Mouse (Mus musculus): ENCODE results near the gene Slc25a21. TPM values are rescaled to one million over a fixed set of nuclear protein-coding genes. Genes with fewer than 3 reads are reported as not detected.
A peak's percentile ranks its signal among the peaks of the same experiment; 100 is the strongest.

Slc25a21 gene
- total and polyA plus RNA-seq, 2 experiments = 3.6 to 13.9 TPM

- H3K36me3 ChIP-seq (ENCODE audit: control insufficient read depth, insufficient read depth, low read length) = no peaks in the 10 kb centered on the region
- TF ChIP-seq CTCF (IDR thresholded peaks at IDR 0.05; ENCODE audit: low read depth, low read length) = no peak
- TF ChIP-seq POLR2A (IDR thresholded peaks at IDR 0.05; ENCODE audit: extremely low read depth, insufficient read depth, low read length) = no peak
- no peaks in the 10 kb centered on the region for H3K79me2 ChIP-seq (ENCODE audit: control insufficient read depth, insufficient read depth, low read length)
- WGBS = 33% methylated on average over 9 of the region's 9 CpGs
- H3K27ac ChIP-seq (replicated peaks; ENCODE audit: insufficient read depth, low read depth, low read length) = no peak overlapping the region
- no peak overlapping the region for H3K4me3 ChIP-seq (ENCODE audit: insufficient read depth, low read depth, low read length)
- no peak overlapping the region for H3K9ac ChIP-seq (ENCODE audit: low read depth, low read length)
- H3K27me3 ChIP-seq (ENCODE audit: control insufficient read depth, insufficient read depth, low read length) = no peaks in the 10 kb centered on the region
- peaks cover 7% of the 10 kb centered on the region for H3K4me1 ChIP-seq (ENCODE audit: control insufficient read depth, insufficient read depth, low read length)
- peak; percentile 47 for DNase-seq (ENCODE audit: extremely low read depth, low read depth, low spot score)
These were observed 291.5 kb downstream of the Slc25a21 start for GRCm38 (mm10) chr12:56905652-56906305.

GRCm38 (mm10) chr12:56905222-56905621 lies 292.1 kb downstream of the Slc25a21 start:
- no peak overlapping the region for H3K27ac ChIP-seq (replicated peaks; ENCODE audit: insufficient read depth, low read depth, low read length)
- no peak overlapping the region for H3K4me3 ChIP-seq (ENCODE audit: insufficient read depth, low read depth, low read length)
- H3K27me3 ChIP-seq (ENCODE audit: control insufficient read depth, insufficient read depth, low read length) = no peaks in the 10 kb centered on the region
- WGBS = 80% methylated on average over 7 of the region's 7 CpGs
- H3K4me1 ChIP-seq (ENCODE audit: control insufficient read depth, insufficient read depth, low read length) = peaks cover 7% of the 10 kb centered on the region
- TF ChIP-seq CTCF (IDR thresholded peaks at IDR 0.05; ENCODE audit: low read depth, low read length) (no peak), POLR2A (IDR thresholded peaks at IDR 0.05; ENCODE audit: extremely low read depth, insufficient read depth, low read length) (no peak)
- H3K9ac ChIP-seq (ENCODE audit: low read depth, low read length) = no peak overlapping the region
- no peak for DNase-seq (ENCODE audit: extremely low read depth, low read depth, low spot score)
- H3K79me2 ChIP-seq (ENCODE audit: control insufficient read depth, insufficient read depth, low read length) = no peaks in the 10 kb centered on the region
- no peaks in the 10 kb centered on the region for H3K36me3 ChIP-seq (ENCODE audit: control insufficient read depth, insufficient read depth, low read length)

GRCm38 (mm10) chr12:56902774-56903456 lies 294.4 kb downstream of the Slc25a21 start:
- no peak for TF ChIP-seq POLR2A (IDR thresholded peaks at IDR 0.05; ENCODE audit: extremely low read depth, insufficient read depth, low read length)
- TF ChIP-seq CTCF (IDR thresholded peaks at IDR 0.05; ENCODE audit: low read depth, low read length) = no peak
- Histone ChIP-seq H3K4me1 (ENCODE audit: control insufficient read depth, insufficient read depth, low read length) (peaks cover 7% of the 10 kb centered on the region), H3K36me3 (ENCODE audit: control insufficient read depth, insufficient read depth, low read length) (no peaks in the 10 kb centered on the region), H3K27me3 (ENCODE audit: control insufficient read depth, insufficient read depth, low read length) (no peaks in the 10 kb centered on the region), H3K79me2 (ENCODE audit: control insufficient read depth, insufficient read depth, low read length) (no peaks in the 10 kb centered on the region), H3K9ac (ENCODE audit: low read depth, low read length) (no peak overlapping the region), H3K27ac (replicated peaks; ENCODE audit: insufficient read depth, low read depth, low read length) (no peak overlapping the region), H3K4me3 (ENCODE audit: insufficient read depth, low read depth, low read length) (no peak overlapping the region)
- DNase-seq (ENCODE audit: extremely low read depth, low read depth, low spot score) = no peak
- 82% methylated on average over 8 of the region's 8 CpGs for WGBS

DNA sequence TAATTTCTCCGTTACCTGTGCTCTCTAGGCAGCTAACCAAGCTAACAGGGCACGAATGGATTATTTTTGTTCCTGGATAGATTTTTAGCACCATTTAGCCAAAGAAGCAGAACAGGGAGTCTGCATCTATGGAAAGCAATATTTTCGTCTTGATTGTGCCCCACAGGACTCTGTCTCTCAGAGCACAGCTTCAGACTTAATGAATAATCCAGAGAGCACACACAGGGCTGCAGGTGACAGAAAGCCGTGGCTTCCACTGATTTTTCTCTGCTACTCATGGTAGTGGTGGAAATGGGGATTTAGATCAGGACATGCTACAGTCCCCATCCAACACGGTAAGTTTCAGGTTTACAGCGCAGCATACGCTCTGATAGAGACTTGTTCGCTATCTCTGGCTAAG lies 299.3 kb downstream of the Slc25a21 start:
- H3K9ac ChIP-seq (ENCODE audit: low read depth, low read length) = no peak overlapping the region
- H3K4me1 ChIP-seq (ENCODE audit: control insufficient read depth, insufficient read depth, low read length) = peaks cover 4% of the 10 kb centered on the region; the same call in 1 of the 2 replicates
- H3K36me3 ChIP-seq (ENCODE audit: control insufficient read depth, insufficient read depth, low read length) = no peaks in the 10 kb centered on the region
- H3K27me3 ChIP-seq (ENCODE audit: control insufficient read depth, insufficient read depth, low read length) = no peaks in the 10 kb centered on the region
- 69% methylated on average over 8 of the region's 8 CpGs for WGBS
- peak; percentile 11 for DNase-seq (ENCODE audit: extremely low read depth, low read depth, low spot score)
- TF ChIP-seq CTCF (IDR thresholded peaks at IDR 0.05; ENCODE audit: low read depth, low read length) (no peak), POLR2A (IDR thresholded peaks at IDR 0.05; ENCODE audit: extremely low read depth, insufficient read depth, low read length) (no peak)
- H3K27ac ChIP-seq (replicated peaks; ENCODE audit: insufficient read depth, low read depth, low read length) = no peak overlapping the region
- no peaks in the 10 kb centered on the region for H3K79me2 ChIP-seq (ENCODE audit: control insufficient read depth, insufficient read depth, low read length)
- no peak overlapping the region for H3K4me3 ChIP-seq (ENCODE audit: insufficient read depth, low read depth, low read length)

DNA sequence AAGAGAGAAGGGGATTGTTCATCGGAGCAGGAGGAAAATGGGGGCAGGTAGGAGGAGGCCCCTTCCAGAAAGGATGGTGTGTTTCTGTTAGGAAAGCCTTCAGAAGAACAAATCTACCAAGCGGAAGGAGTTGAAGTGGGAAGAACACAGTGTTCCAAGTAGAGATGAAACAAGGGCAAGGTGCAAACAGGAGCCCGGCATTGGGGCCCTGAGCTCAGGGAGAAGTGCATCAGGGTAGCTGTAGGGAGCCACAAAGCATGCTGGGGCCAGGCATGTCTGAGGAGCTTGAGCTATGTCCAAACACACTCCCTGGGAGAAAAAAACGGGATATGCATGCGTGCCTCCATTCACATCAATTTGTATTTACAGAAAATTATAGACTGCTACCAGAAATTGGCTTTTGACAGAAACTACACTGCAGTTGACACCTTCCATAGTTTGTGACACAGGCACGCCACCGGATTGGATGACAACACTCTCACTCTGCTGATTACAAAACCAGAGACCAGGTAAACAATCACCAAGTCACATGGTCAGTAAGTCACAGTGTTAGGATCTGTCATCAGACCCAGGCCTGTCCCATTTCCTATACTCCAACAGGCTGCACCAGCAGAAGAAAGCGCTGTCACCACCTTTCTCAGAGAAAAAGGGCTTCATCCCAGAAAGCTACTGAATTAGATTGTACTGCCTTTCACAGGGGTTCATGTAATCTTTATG lies 299.9 kb downstream of the Slc25a21 start:
- no peaks in the 10 kb centered on the region for H3K27me3 ChIP-seq (ENCODE audit: control insufficient read depth, insufficient read depth, low read length)
- peak; percentile 81 for DNase-seq (ENCODE audit: extremely low read depth, low read depth, low spot score)
- TF ChIP-seq POLR2A (IDR thresholded peaks at IDR 0.05; ENCODE audit: extremely low read depth, insufficient read depth, low read length) = no peak
- no peak for TF ChIP-seq CTCF (IDR thresholded peaks at IDR 0.05; ENCODE audit: low read depth, low read length)
- WGBS = 61% methylated on average over 8 of the region's 8 CpGs
- H3K9ac ChIP-seq (ENCODE audit: low read depth, low read length) = no peak overlapping the region
- H3K4me1 ChIP-seq (ENCODE audit: control insufficient read depth, insufficient read depth, low read length) = peaks cover 4% of the 10 kb centered on the region; the same call in 1 of the 2 replicates
- H3K27ac ChIP-seq (replicated peaks; ENCODE audit: insufficient read depth, low read depth, low read length) = no peak overlapping the region
- H3K4me3 ChIP-seq (ENCODE audit: insufficient read depth, low read depth, low read length) = no peak overlapping the region
- H3K79me2 ChIP-seq (ENCODE audit: control insufficient read depth, insufficient read depth, low read length) = no peaks in the 10 kb centered on the region
- H3K36me3 ChIP-seq (ENCODE audit: control insufficient read depth, insufficient read depth, low read length) = no peaks in the 10 kb centered on the region
